Mouse (Mus musculus): ENCODE measurements around the gene Chrnd. TPM values are rescaled to one million over a fixed set of nuclear protein-coding genes. Genes with fewer than 3 reads are reported as not detected.

The Chrnd gene
- polyA plus RNA-seq, 1 experiment from 2014 or later = 0.55 TPM

GRCm38 (mm10) chr1:87214748-87215147, 24.3 kb downstream of the Chrnd start:
- Histone ChIP-seq H3K27ac (peak overlapping the region; percentile 99), H3K4me3 (peak overlapping the region; percentile 88), H3K36me3 (peaks cover 37% of the 10 kb centered on the region), H3K9me3 (replicated peaks) (no peaks in the 10 kb centered on the region), H3K27me3 (ENCODE audit: low read depth, poor library complexity, severe bottlenecking) (no peaks in the 10 kb centered on the region), H3K4me1 (peaks cover 24% of the 10 kb centered on the region)
- DNase-seq (ENCODE audit: low spot score) = no peak
- WGBS = 36% methylated on average over 4 of the region's 4 CpGs

DNA sequence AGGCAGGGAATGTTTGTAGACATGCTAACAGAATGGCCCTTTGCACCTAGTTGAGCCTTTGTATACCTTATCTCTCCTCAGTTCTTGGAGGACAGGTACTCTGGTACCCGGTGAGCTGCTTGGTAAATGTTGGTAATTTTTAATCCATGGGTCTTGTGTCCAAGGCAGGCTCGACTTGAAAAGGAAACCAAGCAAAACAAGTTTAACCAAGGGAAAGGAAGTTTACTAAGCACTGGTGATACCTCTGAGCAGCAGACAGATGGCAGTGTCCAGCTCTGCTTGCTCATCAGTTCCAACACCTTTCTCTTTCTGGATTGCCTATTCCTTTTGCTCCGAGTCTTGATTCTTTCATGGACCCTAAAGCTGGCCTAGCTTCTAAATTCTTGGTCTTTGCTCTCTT, 27.5 kb downstream of the Chrnd start:
- Histone ChIP-seq H3K9me3 (replicated peaks) (no peaks in the 10 kb centered on the region), H3K36me3 (peaks cover 69% of the 10 kb centered on the region), H3K4me1 (peaks cover 22% of the 10 kb centered on the region), H3K27me3 (ENCODE audit: low read depth, poor library complexity, severe bottlenecking) (no peaks in the 10 kb centered on the region), H3K27ac (no peak overlapping the region), H3K4me3 (no peak overlapping the region)
- WGBS = 84% methylated on average over 3 of the region's 3 CpGs
- no peak for DNase-seq (ENCODE audit: low spot score)

DNA sequence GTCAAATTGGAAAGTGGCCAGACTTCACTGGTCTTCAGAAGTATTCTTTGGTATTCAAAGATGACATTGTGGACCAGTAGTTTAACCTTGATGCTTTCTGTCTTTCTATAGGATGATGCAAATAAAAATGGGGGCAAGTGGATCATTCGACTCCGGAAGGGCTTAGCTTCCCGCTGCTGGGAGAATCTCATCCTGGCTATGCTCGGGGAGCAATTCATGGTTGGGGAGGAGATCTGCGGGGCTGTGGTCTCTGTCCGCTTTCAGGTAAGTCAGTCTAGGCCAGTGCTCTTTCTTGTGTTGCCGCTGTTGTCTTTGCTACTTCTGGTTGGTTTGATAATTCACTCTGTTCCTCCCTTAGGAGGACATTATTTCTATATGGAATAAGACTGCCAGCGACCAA, 35.3 kb downstream of the Chrnd start:
- 98% methylated on average over 8 of the region's 8 CpGs for WGBS
- Histone ChIP-seq H3K9me3 (replicated peaks) (no peaks in the 10 kb centered on the region), H3K27me3 (ENCODE audit: low read depth, poor library complexity, severe bottlenecking) (no peaks in the 10 kb centered on the region), H3K27ac (no peak overlapping the region), H3K36me3 (peaks cover 100% of the 10 kb centered on the region), H3K4me1 (no peaks in the 10 kb centered on the region), H3K4me3 (no peak overlapping the region)
- no peak for DNase-seq (ENCODE audit: low spot score)

DNA sequence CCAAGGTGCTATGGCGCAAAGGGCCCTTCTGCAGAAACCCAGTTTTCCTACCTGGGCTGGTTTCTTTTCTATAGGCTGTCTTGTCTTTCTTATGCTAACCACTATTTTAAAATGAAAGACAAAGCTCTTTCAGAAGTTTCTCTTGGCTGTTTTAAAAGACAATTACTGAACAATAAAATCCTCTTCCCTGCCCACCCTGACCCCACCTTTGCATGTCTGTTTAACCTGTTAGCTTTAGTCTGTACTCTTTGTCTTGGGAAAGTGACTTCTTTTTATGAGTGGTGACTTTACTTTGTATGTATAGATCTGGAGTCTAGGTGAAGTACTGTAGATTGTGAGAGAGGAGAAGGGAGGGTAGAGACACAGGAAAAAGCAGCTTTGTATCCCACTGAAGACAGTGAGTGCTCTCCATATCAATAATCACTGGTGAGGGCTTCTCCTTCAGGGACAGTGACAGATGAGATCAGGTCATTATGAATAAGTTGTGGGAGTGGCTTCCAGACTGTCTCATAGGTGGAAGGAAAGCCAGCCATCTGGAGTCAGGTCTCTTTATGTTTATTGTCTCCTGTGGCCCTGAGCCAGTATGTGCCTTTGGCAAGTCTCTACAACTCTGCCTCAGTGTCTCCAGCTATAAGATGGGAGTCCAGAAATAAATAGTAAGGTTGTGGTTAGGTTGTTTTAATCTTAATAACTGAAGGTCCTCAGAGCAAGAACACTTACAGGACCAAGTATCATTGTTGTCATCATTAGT, 36.2 kb downstream of the Chrnd start:
- no peaks in the 10 kb centered on the region for H3K27me3 ChIP-seq (ENCODE audit: low read depth, poor library complexity, severe bottlenecking)
- no peaks in the 10 kb centered on the region for H3K4me1 ChIP-seq
- H3K27ac ChIP-seq = no peak overlapping the region
- H3K9me3 ChIP-seq (replicated peaks) = no peaks in the 10 kb centered on the region
- H3K4me3 ChIP-seq = no peak overlapping the region
- DNase-seq (ENCODE audit: low spot score) = no peak
- WGBS = 100% methylated on average over 1 of the region's 1 CpGs
- H3K36me3 ChIP-seq = peaks cover 100% of the 10 kb centered on the region

DNA sequence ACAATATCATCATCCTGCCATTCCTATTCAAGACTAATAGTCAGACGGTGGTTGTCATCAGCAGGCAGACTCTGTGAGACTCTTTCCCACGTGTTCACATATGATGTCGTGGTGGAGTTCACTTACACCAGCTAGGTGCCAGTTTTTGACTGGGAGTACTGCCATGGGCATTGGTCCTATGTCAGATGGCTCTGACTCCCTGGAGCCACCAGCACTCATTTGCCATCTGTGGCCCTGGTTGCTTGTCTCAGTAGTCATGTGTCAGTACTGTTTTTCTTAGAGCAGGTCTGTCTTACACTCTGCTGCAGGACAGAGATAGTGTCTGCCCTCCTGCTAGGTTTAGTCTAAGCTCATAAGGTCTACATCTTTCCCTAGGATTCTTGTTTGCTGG, 36.7 kb downstream of the Chrnd start:
- 94% methylated on average over 3 of the region's 3 CpGs for WGBS
- H3K9me3 ChIP-seq (replicated peaks) = no peaks in the 10 kb centered on the region
- no peaks in the 10 kb centered on the region for H3K4me1 ChIP-seq
- no peaks in the 10 kb centered on the region for H3K27me3 ChIP-seq (ENCODE audit: low read depth, poor library complexity, severe bottlenecking)
- peaks cover 100% of the 10 kb centered on the region for H3K36me3 ChIP-seq
- DNase-seq (ENCODE audit: low spot score) = no peak
- H3K4me3 ChIP-seq = no peak overlapping the region
- no peak overlapping the region for H3K27ac ChIP-seq

GRCm38 (mm10) chr1:87230606-87231005, 40.2 kb downstream of the Chrnd start:
- no peak overlapping the region for H3K4me3 ChIP-seq
- no peaks in the 10 kb centered on the region for H3K27me3 ChIP-seq (ENCODE audit: low read depth, poor library complexity, severe bottlenecking)
- peaks cover 98% of the 10 kb centered on the region for H3K36me3 ChIP-seq
- no peaks in the 10 kb centered on the region for H3K9me3 ChIP-seq (replicated peaks)
- 91% methylated on average over 5 of the region's 5 CpGs for WGBS
- no peak overlapping the region for H3K27ac ChIP-seq
- no peak for DNase-seq (ENCODE audit: low spot score)
- H3K4me1 ChIP-seq = no peaks in the 10 kb centered on the region

- DNase-seq (ENCODE audit: low spot score) = no peak
- Histone ChIP-seq H3K9me3 (replicated peaks) (no peaks in the 10 kb centered on the region), H3K27ac (no peak overlapping the region), H3K4me3 (no peak overlapping the region), H3K4me1 (no peaks in the 10 kb centered on the region), H3K36me3 (peaks cover 96% of the 10 kb centered on the region), H3K27me3 (ENCODE audit: low read depth, poor library complexity, severe bottlenecking) (no peaks in the 10 kb centered on the region)
- whole genome bisulfite sequencing = 81% methylated on average over 7 of the region's 7 CpGs
Measured at GRCm38 (mm10) chr1:87232197-87232596, 41.8 kb downstream of the Chrnd start.

DNA sequence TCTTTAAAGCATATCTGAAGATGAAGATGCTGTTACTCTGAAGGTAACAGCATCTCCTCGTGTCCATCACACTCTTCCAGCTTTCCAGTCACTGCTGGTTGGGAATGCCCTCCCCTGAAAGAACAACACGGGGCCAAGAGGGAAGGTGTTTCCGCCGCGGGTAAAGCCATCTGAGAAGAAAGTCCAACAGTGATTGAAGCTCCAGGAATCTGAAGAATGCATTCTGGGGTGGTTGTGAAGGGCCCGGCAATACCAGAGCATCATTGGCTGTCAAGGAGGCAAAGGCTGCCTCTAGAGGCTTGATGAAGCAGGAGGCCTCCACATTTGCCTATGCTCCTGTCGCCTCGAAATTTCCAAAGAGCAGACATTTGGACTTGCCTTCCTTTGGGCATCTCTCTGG, 48.6 kb downstream of the Chrnd start:
- WGBS = 74% methylated on average over 8 of the region's 8 CpGs
- Histone ChIP-seq H3K27me3 (ENCODE audit: low read depth, poor library complexity, severe bottlenecking) (no peaks in the 10 kb centered on the region), H3K27ac (no peak overlapping the region), H3K4me1 (no peaks in the 10 kb centered on the region), H3K4me3 (no peak overlapping the region), H3K36me3 (peaks cover 54% of the 10 kb centered on the region), H3K9me3 (replicated peaks) (no peaks in the 10 kb centered on the region)
- DNase-seq (ENCODE audit: low spot score) = no peak

DNA sequence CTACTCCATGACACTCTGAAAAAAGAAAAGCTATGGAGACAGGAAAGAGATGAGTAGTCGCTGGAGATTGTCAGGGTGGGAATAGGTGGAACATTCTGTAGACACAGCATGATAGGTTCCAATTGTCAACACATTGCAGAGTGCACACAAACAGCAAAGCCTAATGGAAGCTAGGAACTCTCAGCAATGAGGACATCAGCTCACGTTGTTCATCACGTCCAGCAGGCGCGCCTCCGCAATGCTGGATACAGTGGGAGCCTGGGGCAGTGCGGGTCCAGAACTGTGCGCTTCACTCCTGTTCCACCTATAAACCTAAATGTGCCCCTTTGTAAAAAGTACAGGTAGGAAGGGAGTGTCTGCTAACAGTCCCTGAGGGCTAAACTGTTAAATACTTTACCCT, 52.6 kb downstream of the Chrnd start:
- DNase-seq (ENCODE audit: low spot score) = no peak
- Histone ChIP-seq H3K36me3 (peaks cover 19% of the 10 kb centered on the region), H3K4me1 (peaks cover 3% of the 10 kb centered on the region; the same call in 1 of the 2 replicates), H3K27me3 (ENCODE audit: low read depth, poor library complexity, severe bottlenecking) (no peaks in the 10 kb centered on the region), H3K27ac (no peak overlapping the region), H3K9me3 (replicated peaks) (no peaks in the 10 kb centered on the region), H3K4me3 (no peak overlapping the region)
- 89% methylated on average over 8 of the region's 8 CpGs for WGBS

DNA sequence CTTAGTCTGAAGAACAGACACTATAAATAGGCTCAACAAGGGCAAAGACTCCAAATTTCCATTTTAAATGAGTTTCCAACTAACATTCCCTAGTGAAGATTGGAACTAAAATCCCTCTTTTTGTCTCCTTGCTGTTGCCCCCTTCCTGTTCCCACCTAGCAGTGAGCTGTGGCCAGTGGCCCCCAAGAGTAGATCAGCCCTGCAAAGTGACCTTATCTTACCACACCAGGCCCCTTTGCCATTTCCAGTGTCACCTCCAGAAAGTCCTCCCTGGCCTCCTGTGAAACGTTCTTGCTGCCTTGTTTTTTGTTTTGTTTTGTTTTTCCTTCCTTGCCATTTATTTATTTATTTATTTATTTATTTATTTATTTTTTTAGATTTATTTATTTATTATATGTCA, 55.0 kb downstream of the Chrnd start:
- WGBS = 41% methylated on average over 1 of the region's 1 CpGs
- Histone ChIP-seq H3K4me1 (peaks cover 3% of the 10 kb centered on the region; the same call in 1 of the 2 replicates), H3K27me3 (ENCODE audit: low read depth, poor library complexity, severe bottlenecking) (no peaks in the 10 kb centered on the region), H3K9me3 (replicated peaks) (no peaks in the 10 kb centered on the region), H3K27ac (no peak overlapping the region), H3K36me3 (no peaks in the 10 kb centered on the region), H3K4me3 (no peak overlapping the region)
- no peak for DNase-seq (ENCODE audit: low spot score)

DNA sequence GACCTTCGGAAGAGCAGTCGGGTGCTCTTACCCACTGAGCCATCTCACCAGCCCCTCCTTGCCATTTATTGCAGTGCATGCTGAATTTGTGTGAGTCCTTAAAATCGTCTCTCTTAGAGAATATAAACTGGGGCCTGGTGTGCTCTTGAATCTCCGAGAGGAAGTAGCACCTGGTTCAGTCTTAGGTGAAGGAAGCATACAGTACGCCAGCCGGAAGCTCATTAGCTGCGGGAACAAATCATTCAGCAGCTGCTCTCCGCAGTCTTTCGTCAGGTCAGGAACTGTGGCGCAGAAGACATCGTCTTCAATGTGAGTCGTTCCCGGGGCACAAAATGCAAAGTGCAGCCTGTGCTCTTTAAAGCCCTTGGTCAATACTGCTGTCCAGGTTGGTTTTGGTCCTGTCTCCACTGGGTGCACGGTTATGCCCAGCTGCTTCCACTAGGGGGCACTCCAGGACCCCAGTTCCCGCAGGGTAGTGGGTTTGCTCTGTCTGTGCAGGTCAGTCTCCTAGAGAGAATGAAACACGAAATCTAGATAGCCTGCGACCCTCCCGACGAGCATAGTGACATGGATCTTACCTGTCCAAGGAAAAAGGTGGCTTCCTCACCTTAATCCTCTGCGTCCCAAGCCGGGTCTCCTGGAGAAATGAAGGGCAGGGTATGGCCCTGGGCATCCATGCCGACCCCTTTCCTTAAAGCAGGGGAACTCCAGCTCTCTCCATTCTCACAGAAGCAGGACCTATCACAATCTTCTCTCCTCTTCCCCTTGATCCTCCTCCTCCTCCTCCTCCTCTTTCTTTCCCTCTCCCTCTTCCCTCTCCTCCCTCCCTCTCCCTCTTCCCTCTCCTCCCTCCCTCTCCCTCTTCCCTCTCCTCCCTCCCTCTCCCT, 55.8 kb downstream of the Chrnd start:
- Histone ChIP-seq H3K27ac (no peak overlapping the region), H3K4me3 (0 out of 2 replicates have a peak overlapping the region, but pooled peaks have one; percentile 17), H3K9me3 (replicated peaks) (no peaks in the 10 kb centered on the region), H3K36me3 (no peaks in the 10 kb centered on the region), H3K27me3 (ENCODE audit: low read depth, poor library complexity, severe bottlenecking) (no peaks in the 10 kb centered on the region), H3K4me1 (peaks cover 3% of the 10 kb centered on the region; the same call in 1 of the 2 replicates)
- WGBS = 26% methylated on average over 22 of the region's 22 CpGs
- DNase-seq (ENCODE audit: low spot score) = peak; percentile 93
